Mouse (Mus musculus) frontal cortex, postnatal 25 days (tissue): ENCODE measurements around the gene Spef1.

ENCODE experiments used
- DNase-seq, 2 experiments: peaks; one replicate each; pipeline ENCODE4 v3.0.0; 2022; ENCODE audit warnings: low spot score in 2 of 2

The Spef1 gene

DNA sequence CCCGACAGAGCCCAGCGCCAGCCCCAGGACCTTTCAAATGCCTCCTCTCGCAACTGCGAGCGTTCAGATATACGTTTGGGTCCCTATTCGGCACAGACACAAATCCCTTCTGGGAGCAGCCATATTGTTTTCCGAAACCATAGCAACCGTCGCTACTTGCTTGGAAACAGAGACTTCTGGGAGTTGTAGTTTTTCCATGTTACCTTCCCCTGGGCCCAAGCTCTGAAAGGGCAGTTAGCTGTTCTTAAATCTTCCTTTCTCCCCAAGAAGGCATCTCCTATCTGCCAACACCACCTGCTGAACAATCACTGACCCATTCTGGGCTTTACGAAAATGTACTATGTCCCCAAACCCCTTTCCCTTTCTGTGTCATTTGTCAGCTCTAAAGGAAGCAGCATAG lies 12.4 kb downstream of the Spef1 start:
- DNase-seq, result peak; percentile 28 to 44

GRCm38 (mm10) chr2:131172322-131172721 lies 14.8 kb downstream of the Spef1 start:
- DNase-seq, result no peak

DNA sequence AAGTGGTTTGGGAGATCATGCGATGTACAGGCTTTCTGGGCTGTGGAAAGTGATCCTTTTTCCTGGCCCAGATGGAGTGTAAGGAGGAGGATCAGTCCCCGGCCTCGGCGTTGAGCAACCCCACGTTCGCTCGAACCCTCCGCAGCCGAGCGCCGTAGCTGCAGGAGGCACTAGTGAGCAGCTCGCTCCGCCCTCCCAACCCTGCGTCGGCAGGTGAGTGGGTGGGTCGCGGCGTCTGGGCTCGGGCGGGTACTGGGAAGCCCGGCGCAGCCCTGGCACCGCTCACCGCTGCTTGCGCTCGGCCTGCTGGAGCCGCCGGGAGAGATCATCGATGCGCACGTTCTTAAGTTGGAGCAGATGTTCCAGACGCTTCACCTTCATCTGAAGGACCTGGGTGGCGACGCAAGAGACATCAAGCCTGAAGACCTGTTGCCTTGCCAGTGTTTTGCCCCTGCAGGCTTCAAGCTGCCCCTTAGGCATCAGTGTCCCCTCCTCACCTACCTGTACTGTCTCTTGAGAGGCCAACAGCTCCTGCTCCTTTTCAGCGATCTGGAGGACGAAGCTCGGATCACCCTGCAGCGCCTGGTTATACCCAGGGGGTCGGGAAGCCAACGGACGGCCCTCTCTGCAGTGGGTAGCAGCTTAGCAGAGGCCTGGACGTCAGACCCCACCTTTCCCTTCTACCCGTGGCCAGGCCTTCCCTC lies 15.5 kb downstream of the Spef1 start:
- DNase-seq, result peak; percentile 46 to 63

DNA sequence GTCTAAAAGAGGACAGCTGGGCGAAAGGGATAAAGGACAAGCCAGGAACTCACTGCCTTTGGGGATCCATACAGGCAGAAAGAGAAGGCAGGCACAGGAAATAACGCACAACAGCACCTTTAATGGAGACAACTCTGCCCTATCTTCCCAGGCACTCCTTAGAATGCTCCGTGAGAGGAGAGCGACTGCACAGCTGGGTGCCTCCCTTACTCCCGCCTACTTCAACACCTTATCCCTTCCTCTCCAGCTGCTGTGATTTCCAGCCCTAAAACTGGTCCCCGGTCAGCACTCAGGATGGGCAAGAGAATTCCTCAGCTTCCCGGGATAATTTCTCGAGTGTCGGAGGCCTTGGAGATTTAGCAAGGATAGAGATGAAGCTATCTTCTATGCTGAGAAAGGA lies 16.1 kb downstream of the Spef1 start:
- DNase-seq, result no peak

DNA sequence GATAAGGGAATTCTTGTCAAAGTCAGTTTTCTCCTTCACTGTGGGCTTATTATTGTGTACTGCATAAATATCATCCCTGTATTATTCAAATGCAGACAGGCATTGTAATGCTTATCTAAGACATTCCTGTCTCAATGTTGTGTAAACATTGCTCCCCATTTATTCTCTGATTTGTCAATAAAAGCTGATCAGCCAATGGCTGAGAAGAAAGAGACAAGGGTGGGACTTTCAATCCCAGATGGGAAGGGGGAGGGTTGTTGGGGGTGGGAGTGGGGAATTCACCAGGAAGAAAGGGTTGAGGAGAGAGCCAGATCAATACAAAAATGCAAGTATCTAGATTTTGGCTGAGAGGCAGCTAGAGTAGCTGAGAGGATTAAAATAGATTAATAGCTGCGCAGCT lies 18.2 kb downstream of the Spef1 start:
- DNase-seq, result no peak

- no peak for DNase-seq
These were observed 19.1 kb downstream of the Spef1 start for GRCm38 (mm10) chr2:131167984-131168383.

DNA sequence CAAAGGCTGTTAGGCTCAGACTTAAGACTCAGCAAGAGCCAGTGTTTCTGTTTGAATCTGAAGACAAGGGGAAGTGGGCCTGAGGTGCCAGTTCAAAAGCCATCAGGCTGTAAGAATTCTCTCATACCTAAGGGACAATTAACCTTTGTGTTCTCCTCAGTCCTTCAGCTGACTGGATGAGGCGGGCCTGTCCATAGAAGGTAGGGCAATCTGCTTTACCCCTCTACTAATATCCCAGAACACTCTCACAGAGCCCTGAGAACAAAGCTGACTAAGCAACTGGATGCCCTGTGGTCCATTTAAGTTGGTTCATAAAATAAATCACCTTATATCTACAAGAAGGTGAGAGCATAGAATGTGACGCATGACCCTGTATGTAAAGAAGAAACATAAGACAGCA lies 20.9 kb downstream of the Spef1 start:
- no peak for DNase-seq

- DNase-seq, result no peak
These were observed 23.2 kb downstream of the Spef1 start for GRCm38 (mm10) chr2:131163924-131164323.

- DNase-seq, result no peak
These were observed 26.4 kb downstream of the Spef1 start for GRCm38 (mm10) chr2:131160671-131161111.

DNA sequence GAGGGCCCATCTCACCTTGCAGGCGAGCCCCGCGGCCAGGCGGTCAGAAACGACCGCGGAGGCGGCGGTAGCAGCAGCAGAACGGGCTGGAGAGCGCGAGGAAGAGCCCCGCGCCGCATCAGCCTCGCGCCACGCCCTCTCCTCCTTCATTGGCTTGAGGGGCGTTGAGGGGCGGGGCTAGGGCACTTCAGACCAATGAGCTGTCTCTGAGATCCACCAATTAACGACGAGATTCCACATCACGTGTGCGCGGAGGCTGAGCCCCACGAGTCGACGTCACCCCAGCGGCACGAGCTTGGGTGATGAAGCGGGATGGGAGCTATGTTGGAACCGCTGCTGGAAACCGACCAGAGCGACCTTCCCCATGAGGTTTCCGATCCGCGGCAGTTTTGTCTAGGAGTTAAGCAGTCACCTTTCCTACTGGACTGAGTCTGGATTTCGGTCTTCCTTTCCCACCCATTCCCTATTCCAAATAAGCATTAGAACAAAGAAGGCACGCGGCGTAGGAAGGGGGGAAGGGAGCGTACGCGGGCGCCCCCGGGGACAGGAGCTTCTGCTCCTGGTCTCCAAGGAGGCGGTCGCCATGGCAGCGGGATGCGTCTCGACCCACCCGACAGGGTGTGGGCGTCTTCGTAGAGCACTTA lies 27.0 kb downstream of the Spef1 start, which contains the start of gene 1700037H04Rik:
1700037H04Rik (minus strand) TSS at position 144 of the 644 bp plus-strand sequence.
- peak; percentile 88 to 90 for DNase-seq

- DNase-seq, result peak in 1 of 2 experiments; percentile 27
These were observed 27.6 kb downstream of the Spef1 start for GRCm38 (mm10) chr2:131159491-131159910.

DNA sequence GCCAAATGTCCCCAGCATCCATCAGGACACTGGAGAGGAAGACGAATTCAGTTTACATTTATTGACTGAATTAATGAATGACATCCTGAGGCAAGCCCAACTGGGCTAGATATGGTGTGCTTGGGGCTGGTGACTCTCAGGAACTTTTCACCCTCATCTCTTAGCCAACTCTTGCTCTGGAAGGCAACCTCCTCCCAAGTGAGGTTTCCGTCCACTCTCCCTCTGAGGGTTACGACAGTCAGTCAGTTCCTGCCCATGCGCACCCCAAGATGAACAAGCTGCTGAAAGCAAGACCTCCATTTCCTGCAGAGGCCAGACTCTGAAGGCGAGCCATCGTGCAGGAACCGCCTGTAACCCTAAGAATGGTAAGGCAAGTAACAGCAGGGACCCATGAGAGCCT lies 30.1 kb downstream of the Spef1 start:
- no peak for DNase-seq

- no peak for DNase-seq
These were observed 33.0 kb downstream of the Spef1 start for GRCm38 (mm10) chr2:131154036-131154435.

- DNase-seq, result no peak
These were observed 34.8 kb downstream of the Spef1 start for GRCm38 (mm10) chr2:131152166-131152730.

DNA sequence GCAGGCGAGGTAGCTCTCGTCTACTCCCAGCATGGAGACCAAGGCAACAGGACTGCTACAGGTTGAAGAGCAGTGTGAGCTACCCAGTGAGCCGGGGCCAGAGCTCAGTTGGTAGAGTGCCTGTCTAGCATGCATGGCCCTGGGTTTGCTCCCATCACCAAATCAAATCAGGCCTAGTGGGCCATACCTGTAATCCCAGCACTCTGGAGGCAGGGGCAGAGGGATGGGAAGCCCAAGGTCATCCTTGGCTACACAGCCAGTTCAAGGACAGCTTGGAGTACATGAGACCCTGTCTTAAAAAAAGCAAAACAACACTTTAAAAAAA lies 37.9 kb downstream of the Spef1 start:
- DNase-seq, result no peak

GRCm38 (mm10) chr2:131148353-131149253 lies 38.5 kb downstream of the Spef1 start:
- no peak for DNase-seq

- DNase-seq, result no peak
These were observed 40.1 kb downstream of the Spef1 start for GRCm38 (mm10) chr2:131147043-131147365.

DNA sequence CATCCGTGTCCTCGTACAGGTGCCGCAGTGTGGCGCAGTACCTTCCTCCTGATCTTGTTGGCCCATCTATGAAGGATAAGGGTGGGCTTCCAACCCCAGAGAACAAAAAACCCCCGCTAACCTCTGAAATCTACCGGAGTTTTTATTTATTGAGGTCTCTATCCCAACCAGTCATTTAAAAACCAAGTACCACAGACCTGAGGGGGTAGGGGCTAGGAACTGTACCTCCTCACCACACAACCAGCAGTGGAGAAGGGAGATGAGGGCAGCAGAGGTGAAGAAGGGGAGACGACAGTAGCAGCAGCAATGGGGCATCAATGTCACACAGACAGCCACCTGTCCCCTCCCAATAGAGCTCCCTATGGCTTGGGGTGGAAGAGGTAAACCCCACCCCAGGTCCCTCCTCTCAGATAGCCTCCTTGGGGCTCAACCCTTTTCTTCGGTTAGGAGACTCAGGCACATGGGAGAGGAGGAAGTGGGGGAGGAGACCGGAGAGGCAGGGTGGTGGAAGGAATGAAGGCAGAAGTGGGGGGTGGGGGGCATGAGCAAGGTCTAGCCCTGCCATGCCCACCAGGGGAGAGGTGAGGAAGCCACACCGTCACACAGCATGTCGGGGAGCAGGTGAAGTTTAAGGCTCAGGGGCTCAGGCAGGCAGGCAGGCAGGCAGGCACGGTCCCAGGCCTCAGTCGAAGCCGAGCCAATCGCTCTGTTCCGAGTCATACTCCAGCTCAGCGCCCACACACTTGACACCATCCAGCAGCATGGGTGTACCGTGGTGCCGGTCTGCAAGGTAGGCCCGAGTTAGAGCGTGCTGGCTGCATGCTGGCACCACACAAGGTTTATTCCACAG lies 40.7 kb downstream of the Spef1 start:
- DNase-seq, result no peak

- no peak for DNase-seq
These were observed 41.5 kb downstream of the Spef1 start for GRCm38 (mm10) chr2:131145536-131145935.

GRCm38 (mm10) chr2:131145121-131145520 lies 42.0 kb downstream of the Spef1 start:
- no peak for DNase-seq
